Mouse (Mus musculus) ES-CJ7 (cell line): Measurements from ENCODE around the gene Cxcr5.

Experiments
- DNase-seq: peaks from one replicate; pipeline ENCODE4 v3.0.0; 2011; ENCODE audit warnings: low read depth, low spot score

Cxcr5 gene

DNA sequence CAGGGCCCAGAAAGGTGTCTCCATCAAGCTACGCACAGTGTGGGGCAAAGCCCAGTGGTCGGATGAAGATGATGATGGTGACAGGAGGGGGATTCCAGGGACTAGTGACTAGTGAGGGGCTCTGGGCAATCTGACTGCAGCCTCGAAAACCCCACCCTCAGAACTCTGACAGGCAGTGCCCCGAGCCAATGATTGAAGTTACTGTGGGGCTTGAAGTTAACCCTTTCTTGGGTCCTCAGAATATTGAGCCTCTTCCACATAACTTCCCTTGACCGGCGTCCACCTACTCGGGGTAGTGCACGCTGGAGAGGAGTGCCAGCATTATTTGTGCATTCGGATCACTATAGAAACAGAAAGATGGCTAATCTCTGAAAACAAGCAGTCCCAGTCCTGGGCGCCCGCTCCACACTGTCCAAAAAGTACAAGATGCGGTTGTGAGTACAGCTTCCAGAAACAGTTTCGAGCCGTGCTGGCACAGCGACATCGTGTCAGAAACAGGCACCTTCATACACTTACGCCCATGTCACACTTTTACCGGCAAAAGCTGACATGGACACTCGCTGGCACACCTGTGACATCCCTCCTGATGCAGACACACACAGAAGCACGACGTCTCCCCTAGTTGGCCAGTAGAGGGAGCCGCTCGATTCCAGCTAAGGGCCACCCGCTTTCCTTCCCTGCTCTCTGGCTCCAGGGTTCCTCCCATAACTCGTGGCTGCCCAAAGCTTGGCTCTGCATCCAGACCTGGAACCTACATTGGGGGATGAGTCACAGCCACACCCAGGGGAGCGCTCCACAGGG is 81.8 kb downstream of the Cxcr5 start:
- DNase-seq = peak; percentile 91

DNA sequence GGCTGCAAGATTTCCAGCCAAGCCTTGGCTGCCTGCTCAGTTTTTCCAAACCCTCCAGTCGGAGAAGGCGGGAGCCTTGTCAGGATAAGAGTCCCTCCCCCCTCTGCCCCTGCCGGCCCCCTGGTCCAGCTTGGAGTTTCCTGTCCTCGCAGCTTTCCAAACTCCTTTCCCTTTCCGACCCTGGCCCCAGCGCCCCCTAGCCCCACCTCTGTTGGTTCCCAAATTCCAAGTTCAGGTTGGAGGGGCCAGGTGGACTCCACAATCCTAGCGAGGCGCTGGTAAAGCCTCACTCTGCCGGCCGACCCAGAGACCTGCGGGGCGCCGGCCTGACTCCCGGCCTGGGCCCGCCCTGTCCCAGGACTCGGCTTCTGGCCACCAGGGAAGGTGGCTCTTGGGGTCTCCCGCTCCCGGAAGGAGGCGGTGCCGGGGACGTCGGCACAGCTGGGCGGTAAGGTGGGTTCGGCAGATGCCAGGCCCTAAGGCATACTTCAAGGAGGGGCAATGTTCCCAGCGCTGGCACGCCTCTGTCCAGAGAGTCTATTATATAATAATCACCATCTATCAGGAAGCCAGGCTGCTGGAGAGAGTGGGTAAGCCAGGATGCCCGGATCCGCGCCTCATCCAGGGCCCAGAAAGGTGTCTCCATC is 82.6 kb downstream of the Cxcr5 start:
- DNase-seq = peak; percentile 73

DNA sequence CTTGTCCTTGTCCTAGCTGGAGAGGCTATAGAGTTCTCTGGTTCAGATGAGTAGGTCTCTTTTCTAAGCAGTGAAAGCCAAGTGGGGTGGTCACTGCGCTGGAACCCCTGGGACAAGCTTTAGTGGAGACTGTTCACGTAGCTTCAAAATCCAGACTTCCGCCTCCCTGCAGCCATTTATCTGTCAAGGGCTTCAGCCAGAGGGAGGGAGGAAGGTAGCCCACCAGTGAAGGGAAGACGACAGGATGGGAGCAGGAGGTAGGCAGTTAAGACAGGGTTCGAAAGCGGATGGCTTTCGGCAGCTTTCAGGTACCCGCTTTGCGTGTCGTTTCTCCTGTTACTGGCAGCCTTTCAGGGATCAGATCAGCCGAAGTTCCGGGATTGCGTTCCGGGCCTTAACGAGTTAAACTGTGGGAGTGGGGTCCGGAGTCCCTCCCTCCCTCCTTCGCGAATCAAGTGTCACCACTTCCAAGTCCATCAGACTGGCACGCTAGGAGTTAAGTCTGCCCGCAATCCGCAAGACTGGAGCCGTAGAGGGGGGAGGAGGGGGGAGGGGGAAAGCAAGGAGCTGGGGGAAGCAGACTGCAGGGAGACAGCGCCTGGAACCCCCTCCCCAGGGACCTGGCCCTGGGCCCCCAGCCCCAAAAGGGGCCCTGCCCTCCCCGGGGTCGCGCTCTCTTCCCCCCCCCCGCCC is 83.3 kb downstream of the Cxcr5 start:
- DNase-seq = peak; percentile 89

DNA sequence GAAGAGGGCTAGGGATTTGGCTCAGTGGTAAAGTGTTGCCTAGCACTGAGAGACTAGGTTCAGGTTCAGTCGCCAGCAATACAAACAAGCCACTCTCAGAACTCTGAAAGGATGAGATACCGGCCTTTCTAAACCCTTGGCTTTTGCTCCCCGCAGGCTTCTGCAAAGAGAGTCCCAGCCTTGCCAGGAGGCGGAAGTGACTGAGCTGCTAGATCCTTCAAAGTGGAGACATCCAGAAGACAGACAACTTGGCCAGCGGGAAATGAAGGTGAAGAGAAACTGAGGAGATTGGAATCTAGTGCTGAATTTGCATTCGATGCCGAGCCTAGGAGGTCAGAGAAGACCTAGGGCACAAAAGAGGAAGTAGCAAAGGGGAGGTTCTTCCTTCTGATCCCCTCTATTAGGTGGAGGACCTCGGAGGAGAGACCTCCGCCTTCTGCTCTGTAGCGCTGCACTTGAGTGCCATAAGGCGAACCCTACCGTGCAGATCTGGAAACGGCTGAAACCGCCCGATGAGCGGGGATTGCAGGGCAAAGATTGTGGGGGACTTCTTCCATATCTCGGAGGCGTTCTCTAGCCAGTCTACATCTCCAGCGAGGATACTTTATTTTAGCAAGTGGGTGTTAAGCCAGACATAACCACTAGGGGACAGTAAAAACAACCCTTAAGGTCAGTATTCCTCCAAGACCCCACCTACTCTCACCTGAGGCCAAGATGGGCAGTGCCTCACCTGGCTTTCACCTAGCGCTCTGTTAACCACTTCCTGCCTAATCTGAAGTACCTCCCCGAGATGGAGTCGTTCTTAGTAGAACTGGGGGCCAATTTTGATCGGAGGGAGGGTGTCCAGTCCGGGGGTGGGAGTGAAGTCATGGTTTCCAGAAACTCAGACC is 84.1 kb downstream of the Cxcr5 start:
- peak; percentile 76 for DNase-seq

DNA sequence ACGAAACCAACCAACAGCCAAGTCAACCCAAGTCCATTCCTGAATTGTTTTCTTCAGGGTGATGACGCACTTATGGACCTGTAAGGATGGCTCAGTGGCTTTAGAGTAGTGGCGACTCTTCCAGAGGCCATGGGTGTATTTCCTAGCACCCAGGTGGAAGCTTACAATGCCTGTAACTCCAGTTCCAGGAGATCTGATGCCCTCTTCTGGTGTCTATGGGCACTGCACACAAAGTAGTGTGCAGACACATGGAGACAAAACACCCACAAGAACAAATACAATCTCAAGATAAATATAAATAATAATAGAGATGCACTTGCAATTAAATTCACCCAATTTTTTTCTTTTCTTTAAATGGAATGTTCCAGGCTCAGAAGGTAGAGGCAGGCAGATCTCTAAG is 85.7 kb downstream of the Cxcr5 start:
- DNase-seq = peak; percentile 63

DNA sequence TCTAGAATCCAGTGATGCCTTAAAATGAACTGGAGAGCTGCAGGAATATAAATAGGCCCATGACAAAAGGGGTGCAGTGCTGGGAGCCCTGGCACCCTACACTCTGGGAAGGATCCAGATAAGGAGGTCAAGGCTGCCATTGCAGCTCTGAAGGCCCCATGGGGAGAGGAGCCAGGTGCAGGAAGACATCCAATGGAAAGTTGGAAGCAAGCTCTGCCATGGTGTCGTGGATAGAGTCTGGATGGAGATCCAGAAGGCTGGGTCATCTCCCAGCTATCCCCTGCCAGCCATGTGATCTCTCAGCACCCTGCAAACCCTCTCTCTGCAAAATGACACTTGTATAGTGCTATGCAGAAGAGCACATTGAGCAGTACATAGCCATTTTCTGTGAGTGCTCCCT is 87.3 kb downstream of the Cxcr5 start:
- no peak for DNase-seq

DNA sequence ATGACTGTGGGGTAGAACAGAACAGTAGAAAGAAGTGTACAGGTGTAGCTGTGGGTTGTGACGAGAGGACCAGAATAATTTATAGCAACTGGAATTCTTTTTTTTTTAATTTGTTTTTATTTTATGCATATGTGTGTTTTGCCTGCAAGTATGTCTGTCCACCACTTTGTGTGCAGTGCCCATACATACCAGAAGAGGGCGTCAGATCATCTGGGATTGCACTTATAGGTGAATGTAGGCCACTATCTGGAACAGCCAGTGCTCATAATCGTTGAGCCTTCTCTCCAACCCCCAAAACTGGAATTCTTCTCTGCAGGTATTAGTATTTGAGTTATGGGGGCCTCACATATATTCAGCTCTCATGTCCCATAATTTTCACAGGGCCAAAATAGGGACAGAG is 88.5 kb downstream of the Cxcr5 start:
- no peak for DNase-seq

DNA sequence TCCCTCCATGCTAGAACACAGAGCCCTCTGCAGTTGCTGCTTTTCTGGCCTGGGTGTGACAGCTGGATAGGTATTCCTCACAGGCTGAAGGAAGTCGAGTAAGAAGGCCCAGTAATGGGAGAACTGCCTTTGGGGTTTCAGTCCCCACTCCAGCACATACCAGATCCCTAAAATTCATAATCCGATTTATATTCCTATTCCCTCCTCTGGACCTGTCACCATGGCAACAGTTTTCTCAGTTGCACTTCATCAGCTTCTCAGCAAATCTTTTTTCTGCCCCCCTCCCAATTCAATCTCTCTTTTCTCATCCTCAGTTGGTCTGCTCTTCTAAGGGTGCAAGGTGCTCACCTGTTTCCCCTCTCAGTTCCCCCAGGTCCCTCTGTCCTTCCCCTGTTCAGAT is 92.9 kb downstream of the Cxcr5 start:
- no peak for DNase-seq

DNA sequence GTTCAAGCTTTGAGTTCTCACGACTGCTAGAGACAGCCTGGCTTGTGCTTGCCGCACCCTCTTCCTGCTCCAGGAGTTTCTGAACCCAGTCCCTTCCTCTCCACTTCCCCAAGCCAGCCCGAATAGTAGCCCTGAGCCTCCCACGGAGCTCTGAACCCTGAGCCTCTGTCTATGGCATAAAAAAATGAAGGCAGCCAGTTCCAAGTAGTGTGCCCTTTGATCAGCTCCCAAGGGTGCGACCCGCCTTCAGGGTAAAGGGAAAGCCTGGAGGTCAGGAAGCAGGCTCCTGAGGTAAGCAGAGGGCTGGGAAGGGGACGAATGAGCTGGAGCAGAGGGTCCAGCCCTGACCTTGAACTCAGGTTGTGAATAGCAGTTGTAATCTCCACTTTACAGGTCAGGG is 93.5 kb downstream of the Cxcr5 start:
- no peak for DNase-seq

DNA sequence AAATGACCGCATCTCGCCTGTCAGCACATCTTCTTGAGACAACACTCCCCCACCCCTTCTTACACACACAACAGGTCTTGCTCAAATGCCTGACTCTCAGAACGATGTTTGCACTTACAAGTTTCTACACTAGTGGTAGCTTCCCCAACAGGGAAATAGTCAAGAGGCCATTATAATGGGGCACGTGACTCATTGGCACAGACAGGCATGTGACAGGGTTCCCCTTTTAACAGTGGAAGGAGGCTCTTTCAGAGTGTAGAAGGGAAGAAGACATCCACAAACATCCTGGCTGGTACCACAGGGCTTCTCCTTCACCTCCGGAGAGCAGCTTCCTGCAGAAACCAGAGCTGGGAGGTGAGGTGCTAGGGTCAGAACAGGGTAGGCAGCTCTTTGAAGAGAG is 99.7 kb downstream of the Cxcr5 start:
- no peak for DNase-seq
